Mouse (Mus musculus): Measurements from ENCODE around the gene Pla1a. TPM values are rescaled to one million over a fixed set of nuclear protein-coding genes. Genes with fewer than 3 reads are reported as not detected.

Pla1a gene
- total and polyA plus RNA-seq, 2 experiments, result 55.2 to 82.1 TPM

GRCm38 (mm10) chr16:38379493-38379892, 53.5 kb downstream of the Pla1a start:
- Histone ChIP-seq H3K27me3 (ENCODE audit: control insufficient read depth, insufficient read depth, low read length) (no peaks in the 10 kb centered on the region), H3K9ac (ENCODE audit: low read depth, low read length) (no peak overlapping the region), H3K36me3 (ENCODE audit: control insufficient read depth, insufficient read depth, low read length) (no peaks in the 10 kb centered on the region), H3K27ac (replicated peaks; ENCODE audit: insufficient read depth, low read depth, low read length) (no peak overlapping the region), H3K79me2 (ENCODE audit: control insufficient read depth, insufficient read depth, low read length) (no peaks in the 10 kb centered on the region), H3K4me1 (ENCODE audit: control insufficient read depth, insufficient read depth, low read length) (no peaks in the 10 kb centered on the region; the same call in 1 of the 2 replicates), H3K4me3 (ENCODE audit: insufficient read depth, low read depth, low read length) (no peak overlapping the region)
- 79% methylated on average over 3 of the region's 3 CpGs for WGBS
- TF ChIP-seq CTCF (IDR thresholded peaks at IDR 0.05; ENCODE audit: low read depth, low read length), result no peak
- no peak for TF ChIP-seq POLR2A (IDR thresholded peaks at IDR 0.05; ENCODE audit: extremely low read depth, insufficient read depth, low read length)
- DNase-seq (ENCODE audit: extremely low read depth, low read depth, low spot score), result no peak

DNA sequence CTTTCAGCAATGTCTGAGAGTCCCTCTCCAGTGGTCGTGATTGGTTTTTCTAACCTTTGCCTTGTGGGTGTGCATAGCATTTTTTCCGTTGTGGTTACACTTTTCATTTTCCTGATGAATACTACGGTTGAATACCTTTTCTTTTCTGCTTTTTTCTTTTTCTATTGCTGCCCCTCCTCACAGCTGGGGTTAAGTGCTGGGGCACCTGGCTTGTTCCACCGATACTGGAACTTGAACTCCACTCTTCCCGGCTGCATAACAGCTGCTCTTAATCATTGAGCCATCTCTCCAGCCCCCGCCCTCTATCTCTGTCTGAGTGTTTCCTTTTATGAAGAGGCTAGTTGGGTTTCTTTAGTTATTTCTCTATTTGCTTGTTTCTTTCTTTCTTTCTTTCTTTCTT, 53.9 kb downstream of the Pla1a start:
- DNase-seq (ENCODE audit: extremely low read depth, low read depth, low spot score), result no peak
- H3K9ac ChIP-seq (ENCODE audit: low read depth, low read length), result no peak overlapping the region
- H3K36me3 ChIP-seq (ENCODE audit: control insufficient read depth, insufficient read depth, low read length), result no peaks in the 10 kb centered on the region
- TF ChIP-seq POLR2A (IDR thresholded peaks at IDR 0.05; ENCODE audit: extremely low read depth, insufficient read depth, low read length), result no peak
- no peak for TF ChIP-seq CTCF (IDR thresholded peaks at IDR 0.05; ENCODE audit: low read depth, low read length)
- H3K4me1 ChIP-seq (ENCODE audit: control insufficient read depth, insufficient read depth, low read length), result no peaks in the 10 kb centered on the region; the same call in 1 of the 2 replicates
- no peak overlapping the region for H3K4me3 ChIP-seq (ENCODE audit: insufficient read depth, low read depth, low read length)
- 58% methylated on average over 6 of the region's 6 CpGs for WGBS
- H3K27ac ChIP-seq (replicated peaks; ENCODE audit: insufficient read depth, low read depth, low read length), result no peak overlapping the region
- H3K79me2 ChIP-seq (ENCODE audit: control insufficient read depth, insufficient read depth, low read length), result no peaks in the 10 kb centered on the region
- no peaks in the 10 kb centered on the region for H3K27me3 ChIP-seq (ENCODE audit: control insufficient read depth, insufficient read depth, low read length)

- Histone ChIP-seq H3K4me3 (ENCODE audit: insufficient read depth, low read depth, low read length) (no peak overlapping the region), H3K79me2 (ENCODE audit: control insufficient read depth, insufficient read depth, low read length) (no peaks in the 10 kb centered on the region), H3K27me3 (ENCODE audit: control insufficient read depth, insufficient read depth, low read length) (no peaks in the 10 kb centered on the region), H3K4me1 (ENCODE audit: control insufficient read depth, insufficient read depth, low read length) (no peaks in the 10 kb centered on the region; the same call in 1 of the 2 replicates), H3K36me3 (ENCODE audit: control insufficient read depth, insufficient read depth, low read length) (no peaks in the 10 kb centered on the region), H3K9ac (ENCODE audit: low read depth, low read length) (no peak overlapping the region), H3K27ac (replicated peaks; ENCODE audit: insufficient read depth, low read depth, low read length) (no peak overlapping the region)
- TF ChIP-seq POLR2A (IDR thresholded peaks at IDR 0.05; ENCODE audit: extremely low read depth, insufficient read depth, low read length) (no peak), CTCF (IDR thresholded peaks at IDR 0.05; ENCODE audit: low read depth, low read length) (no peak)
- no peak for DNase-seq (ENCODE audit: extremely low read depth, low read depth, low spot score)
- WGBS, result 91% methylated on average over 6 of the region's 6 CpGs
These were observed 54.4 kb downstream of the Pla1a start for GRCm38 (mm10) chr16:38378591-38378990.

DNA sequence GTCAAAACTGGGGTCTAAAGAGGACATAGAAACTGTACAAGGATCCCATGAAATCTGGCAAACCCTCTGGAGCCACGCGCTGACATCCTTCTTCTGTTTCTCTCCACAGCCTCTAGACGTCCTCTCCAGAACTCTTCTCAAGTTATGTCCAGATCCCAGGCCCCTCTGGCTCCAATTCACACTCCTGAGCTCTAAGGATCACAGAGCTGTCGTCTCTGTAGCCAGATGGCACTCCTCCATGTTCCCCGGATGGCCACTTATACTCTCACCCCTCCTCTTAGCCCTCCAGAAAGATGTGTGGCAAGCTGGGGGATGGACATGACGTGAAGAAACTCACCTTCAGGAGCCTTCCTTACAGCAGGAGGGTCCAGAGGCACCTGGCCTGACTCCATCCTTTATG, 55.4 kb downstream of the Pla1a start:
- TF ChIP-seq POLR2A (IDR thresholded peaks at IDR 0.05; ENCODE audit: extremely low read depth, insufficient read depth, low read length) (no peak), CTCF (IDR thresholded peaks at IDR 0.05; ENCODE audit: low read depth, low read length) (no peak)
- Histone ChIP-seq H3K27ac (replicated peaks; ENCODE audit: insufficient read depth, low read depth, low read length) (no peak overlapping the region), H3K9ac (ENCODE audit: low read depth, low read length) (no peak overlapping the region), H3K79me2 (ENCODE audit: control insufficient read depth, insufficient read depth, low read length) (no peaks in the 10 kb centered on the region), H3K27me3 (ENCODE audit: control insufficient read depth, insufficient read depth, low read length) (no peaks in the 10 kb centered on the region), H3K4me1 (ENCODE audit: control insufficient read depth, insufficient read depth, low read length) (peaks cover 1% of the 10 kb centered on the region; the same call in 1 of the 2 replicates), H3K36me3 (ENCODE audit: control insufficient read depth, insufficient read depth, low read length) (no peaks in the 10 kb centered on the region), H3K4me3 (ENCODE audit: insufficient read depth, low read depth, low read length) (no peak overlapping the region)
- whole genome bisulfite sequencing, result 93% methylated on average over 6 of the region's 6 CpGs
- no peak for DNase-seq (ENCODE audit: extremely low read depth, low read depth, low spot score)

- H3K9ac ChIP-seq (ENCODE audit: low read depth, low read length), result peak overlapping the region; percentile 68
- H3K79me2 ChIP-seq (ENCODE audit: control insufficient read depth, insufficient read depth, low read length), result no peaks in the 10 kb centered on the region
- no peaks in the 10 kb centered on the region for H3K36me3 ChIP-seq (ENCODE audit: control insufficient read depth, insufficient read depth, low read length)
- DNase-seq (ENCODE audit: extremely low read depth, low read depth, low spot score), result no peak
- peaks cover 1% of the 10 kb centered on the region; the same call in 1 of the 2 replicates for H3K4me1 ChIP-seq (ENCODE audit: control insufficient read depth, insufficient read depth, low read length)
- 47% methylated on average over 8 of the region's 8 CpGs for WGBS
- H3K27ac ChIP-seq (replicated peaks; ENCODE audit: insufficient read depth, low read depth, low read length), result no peak overlapping the region
- no peaks in the 10 kb centered on the region for H3K27me3 ChIP-seq (ENCODE audit: control insufficient read depth, insufficient read depth, low read length)
- peak overlapping the region; percentile 73 for H3K4me3 ChIP-seq (ENCODE audit: insufficient read depth, low read depth, low read length)
- no peak for TF ChIP-seq CTCF (IDR thresholded peaks at IDR 0.05; ENCODE audit: low read depth, low read length)
- TF ChIP-seq POLR2A (IDR thresholded peaks at IDR 0.05; ENCODE audit: extremely low read depth, insufficient read depth, low read length), result no peak
These were observed 56.1 kb downstream of the Pla1a start for GRCm38 (mm10) chr16:38376841-38377249.

- Histone ChIP-seq H3K79me2 (ENCODE audit: control insufficient read depth, insufficient read depth, low read length) (no peaks in the 10 kb centered on the region), H3K4me3 (ENCODE audit: insufficient read depth, low read depth, low read length) (peak overlapping the region; percentile 73), H3K27ac (replicated peaks; ENCODE audit: insufficient read depth, low read depth, low read length) (no peak overlapping the region), H3K36me3 (ENCODE audit: control insufficient read depth, insufficient read depth, low read length) (no peaks in the 10 kb centered on the region), H3K27me3 (ENCODE audit: control insufficient read depth, insufficient read depth, low read length) (no peaks in the 10 kb centered on the region), H3K9ac (ENCODE audit: low read depth, low read length) (peak overlapping the region; percentile 68), H3K4me1 (ENCODE audit: control insufficient read depth, insufficient read depth, low read length) (peaks cover 1% of the 10 kb centered on the region; the same call in 1 of the 2 replicates)
- TF ChIP-seq POLR2A (IDR thresholded peaks at IDR 0.05; ENCODE audit: extremely low read depth, insufficient read depth, low read length), result no peak
- peak; percentile 44 for TF ChIP-seq CTCF (IDR thresholded peaks at IDR 0.05; ENCODE audit: low read depth, low read length)
- WGBS, result 34% methylated on average over 17 of the region's 17 CpGs
- no peak for DNase-seq (ENCODE audit: extremely low read depth, low read depth, low spot score)
These were observed 56.6 kb downstream of the Pla1a start for GRCm38 (mm10) chr16:38376163-38376840.

Data from liver, adult 2 months (tissue).